Mouse (Mus musculus): ENCODE measurements around the gene Wipi2. TPM values are rescaled to one million over a fixed set of nuclear protein-coding genes. Genes with fewer than 3 reads are reported as not detected.

Wipi2 gene
- total and polyA plus RNA-seq, 2 experiments from 2014 or later, result 42.3 to 69.7 TPM

- Histone ChIP-seq H3K9ac (replicated peaks; ENCODE audit: low read length, poor library complexity, severe bottlenecking) (no peak overlapping the region), H3K4me3 (ENCODE audit: low read depth, low read length) (no peak overlapping the region), H3K27ac (ENCODE audit: low read depth, low read length) (no peak overlapping the region), H3K4me2 (ENCODE audit: low read depth, low read length, poor library complexity, severe bottlenecking) (no peak overlapping the region), H3K27me3 (ENCODE audit: insufficient read depth, low read length) (0 out of 2 replicates have a peak, but pooled peaks cover 3% of the 10 kb centered on the region), H3K4me1 (ENCODE audit: insufficient read depth, low read length) (no peaks in the 10 kb centered on the region), H3K36me3 (ENCODE audit: insufficient read depth, low read length) (no peaks in the 10 kb centered on the region), H3K9me3 (ENCODE audit: low read length) (no peaks in the 10 kb centered on the region)
- TF ChIP-seq CTCF (IDR thresholded peaks at IDR 0.05), result no peak
- DNase-seq (ENCODE audit: low spot score), result no peak
- no peak for ATAC-seq (ENCODE audit: low FRiP score)
- WGBS, result 67% methylated on average over 1 of the region's 1 CpGs
These were observed 5.4 kb upstream of the Wipi2 start for GRCm38 (mm10) chr5:142622134-142622533.

- no peaks in the 10 kb centered on the region for H3K4me1 ChIP-seq (ENCODE audit: insufficient read depth, low read length)
- no peaks in the 10 kb centered on the region for H3K9me3 ChIP-seq (ENCODE audit: low read length)
- ATAC-seq (ENCODE audit: low FRiP score) (no peak), DNase-seq (ENCODE audit: low spot score) (no peak)
- H3K27ac ChIP-seq (ENCODE audit: low read depth, low read length), result no peak overlapping the region
- no peak overlapping the region for H3K4me3 ChIP-seq (ENCODE audit: low read depth, low read length)
- H3K27me3 ChIP-seq (ENCODE audit: insufficient read depth, low read length), result 0 out of 2 replicates have a peak, but pooled peaks cover 3% of the 10 kb centered on the region
- 88% methylated on average over 7 of the region's 7 CpGs for WGBS
- H3K4me2 ChIP-seq (ENCODE audit: low read depth, low read length, poor library complexity, severe bottlenecking), result no peak overlapping the region
- H3K36me3 ChIP-seq (ENCODE audit: insufficient read depth, low read length), result no peaks in the 10 kb centered on the region
- TF ChIP-seq CTCF (IDR thresholded peaks at IDR 0.05), result peak; percentile 31
- H3K9ac ChIP-seq (replicated peaks; ENCODE audit: low read length, poor library complexity, severe bottlenecking), result no peak overlapping the region
These were observed 4.4 kb upstream of the Wipi2 start for GRCm38 (mm10) chr5:142623080-142623479.

GRCm38 (mm10) chr5:142628726-142629662 is 1.5 kb downstream of the Wipi2 start:
- peaks cover 7% of the 10 kb centered on the region; the same call in 1 of the 2 replicates for H3K36me3 ChIP-seq (ENCODE audit: insufficient read depth, low read length)
- H3K27ac ChIP-seq (ENCODE audit: low read depth, low read length), result peak overlapping the region; percentile 72
- H3K27me3 ChIP-seq (ENCODE audit: insufficient read depth, low read length), result 0 out of 2 replicates have a peak, but pooled peaks cover 3% of the 10 kb centered on the region
- ATAC-seq (ENCODE audit: low FRiP score) (peak; percentile 95), DNase-seq (ENCODE audit: low spot score) (peak; percentile 95)
- peak overlapping the region; percentile 77 for H3K4me2 ChIP-seq (ENCODE audit: low read depth, low read length, poor library complexity, severe bottlenecking)
- H3K9ac ChIP-seq (replicated peaks; ENCODE audit: low read length, poor library complexity, severe bottlenecking), result peak overlapping the region; percentile 79
- H3K4me1 ChIP-seq (ENCODE audit: insufficient read depth, low read length), result peaks cover 13% of the 10 kb centered on the region
- no peaks in the 10 kb centered on the region for H3K9me3 ChIP-seq (ENCODE audit: low read length)
- TF ChIP-seq CTCF (IDR thresholded peaks at IDR 0.05), result no peak; the same call in 1 of the 2 replicates
- H3K4me3 ChIP-seq (ENCODE audit: low read depth, low read length), result peak overlapping the region; percentile 97
- WGBS, result under 1% methylated on average over 69 of the region's 69 CpGs

GRCm38 (mm10) chr5:142629663-142630025 is 2.1 kb downstream of the Wipi2 start:
- Histone ChIP-seq H3K9ac (replicated peaks; ENCODE audit: low read length, poor library complexity, severe bottlenecking) (peak overlapping the region; percentile 79), H3K27me3 (ENCODE audit: insufficient read depth, low read length) (0 out of 2 replicates have a peak, but pooled peaks cover 3% of the 10 kb centered on the region), H3K4me1 (ENCODE audit: insufficient read depth, low read length) (peaks cover 13% of the 10 kb centered on the region), H3K27ac (ENCODE audit: low read depth, low read length) (peak overlapping the region; percentile 72), H3K9me3 (ENCODE audit: low read length) (no peaks in the 10 kb centered on the region), H3K36me3 (ENCODE audit: insufficient read depth, low read length) (peaks cover 9% of the 10 kb centered on the region; the same call in 1 of the 2 replicates), H3K4me3 (ENCODE audit: low read depth, low read length) (peak overlapping the region; percentile 97), H3K4me2 (ENCODE audit: low read depth, low read length, poor library complexity, severe bottlenecking) (peak overlapping the region; percentile 77)
- TF ChIP-seq CTCF (IDR thresholded peaks at IDR 0.05), result no peak
- DNase-seq (ENCODE audit: low spot score) (no peak), ATAC-seq (ENCODE audit: low FRiP score) (no peak; the same call in 1 of the 2 replicates)
- under 1% methylated on average over 40 of the region's 41 CpGs for WGBS

GRCm38 (mm10) chr5:142630224-142630623 is 2.7 kb downstream of the Wipi2 start:
- peak overlapping the region; percentile 72; the same call in 1 of the 2 replicates for H3K27ac ChIP-seq (ENCODE audit: low read depth, low read length)
- 9% methylated on average over 6 of the region's 6 CpGs for WGBS
- no peak for TF ChIP-seq CTCF (IDR thresholded peaks at IDR 0.05)

GRCm38 (mm10) chr5:142637823-142638222 is 10.3 kb downstream of the Wipi2 start:
- no peak for DNase-seq (ENCODE audit: low spot score)
- H3K9me3 ChIP-seq (ENCODE audit: low read length), result no peaks in the 10 kb centered on the region
- peaks cover 24% of the 10 kb centered on the region for H3K36me3 ChIP-seq (ENCODE audit: insufficient read depth, low read length)
- TF ChIP-seq CTCF (IDR thresholded peaks at IDR 0.05), result no peak
- no peak overlapping the region for H3K27ac ChIP-seq (ENCODE audit: low read depth, low read length)
- 96% methylated on average over 5 of the region's 5 CpGs for WGBS
- H3K4me2 ChIP-seq (ENCODE audit: low read depth, low read length, poor library complexity, severe bottlenecking), result no peak overlapping the region
- no peaks in the 10 kb centered on the region for H3K4me1 ChIP-seq (ENCODE audit: insufficient read depth, low read length)
- H3K27me3 ChIP-seq (ENCODE audit: insufficient read depth, low read length), result no peaks in the 10 kb centered on the region
- H3K4me3 ChIP-seq (ENCODE audit: low read depth, low read length), result no peak overlapping the region
- no peak overlapping the region for H3K9ac ChIP-seq (replicated peaks; ENCODE audit: low read length, poor library complexity, severe bottlenecking)
- no peak for ATAC-seq (ENCODE audit: low FRiP score)

More at GRCm38 (mm10) chr5:142630224-142630623, 2.7 kb downstream of the Wipi2 start:
- Histone ChIP-seq H3K9me3 (ENCODE audit: low read length) (no peaks in the 10 kb centered on the region), H3K4me1 (ENCODE audit: insufficient read depth, low read length) (peaks cover 13% of the 10 kb centered on the region), H3K36me3 (ENCODE audit: insufficient read depth, low read length) (peaks cover 9% of the 10 kb centered on the region; the same call in 1 of the 2 replicates), H3K4me3 (ENCODE audit: low read depth, low read length) (peak overlapping the region; percentile 97), H3K4me2 (ENCODE audit: low read depth, low read length, poor library complexity, severe bottlenecking) (peak overlapping the region; percentile 77), H3K9ac (replicated peaks; ENCODE audit: low read length, poor library complexity, severe bottlenecking) (peak overlapping the region; percentile 79), H3K27me3 (ENCODE audit: insufficient read depth, low read length) (0 out of 2 replicates have a peak, but pooled peaks cover 3% of the 10 kb centered on the region)
- DNase-seq (ENCODE audit: low spot score), result peak; percentile 59
- no peak for ATAC-seq (ENCODE audit: low FRiP score)
